Mouse (Mus musculus): ENCODE results near the gene Napb. TPM values are rescaled to one million over a fixed set of nuclear protein-coding genes. Genes with fewer than 3 reads are reported as not detected.
A peak's percentile ranks its signal among the peaks of the same experiment; 100 is the strongest.

Napb gene
- polyA plus RNA-seq, 1 experiment, result 0.63 TPM

- Histone ChIP-seq H3K27me3 (ENCODE audit: control insufficient read depth, insufficient read depth, low read length) (no peaks in the 10 kb centered on the region), H3K4me3 (ENCODE audit: control insufficient read depth, insufficient read depth, low read length) (no peak within 1 kb of the TSS), H3K36me3 (ENCODE audit: control insufficient read depth, insufficient read depth, low read length) (no peaks in the 10 kb centered on the region), H3K4me1 (replicated peaks; ENCODE audit: control insufficient read depth, insufficient read depth, low read length) (no peaks in the 10 kb centered on the region), H3K27ac (ENCODE audit: control insufficient read depth, insufficient read depth, low read length) (no peak within 1 kb of the TSS)
- 100% methylated on average over 1 of the region's 1 CpGs for WGBS
- DNase-seq, result no peak
- no peak for TF ChIP-seq POLR2A (IDR thresholded peaks at IDR 0.05; ENCODE audit: control insufficient read depth, extremely low read depth, insufficient read depth, low read length, poor library complexity)
- no peak for TF ChIP-seq CTCF (IDR thresholded peaks at IDR 0.05; ENCODE audit: borderline replicate concordance, control insufficient read depth, extremely low read depth, insufficient read depth, low read length, poor library complexity)
These were observed 17.8 kb upstream of the Napb start, which contains the start of gene Cstl1 for GRCm38 (mm10) chr2:148750058-148750457. Cstl1 (plus strand) TSS chr2:148750358.

DNA sequence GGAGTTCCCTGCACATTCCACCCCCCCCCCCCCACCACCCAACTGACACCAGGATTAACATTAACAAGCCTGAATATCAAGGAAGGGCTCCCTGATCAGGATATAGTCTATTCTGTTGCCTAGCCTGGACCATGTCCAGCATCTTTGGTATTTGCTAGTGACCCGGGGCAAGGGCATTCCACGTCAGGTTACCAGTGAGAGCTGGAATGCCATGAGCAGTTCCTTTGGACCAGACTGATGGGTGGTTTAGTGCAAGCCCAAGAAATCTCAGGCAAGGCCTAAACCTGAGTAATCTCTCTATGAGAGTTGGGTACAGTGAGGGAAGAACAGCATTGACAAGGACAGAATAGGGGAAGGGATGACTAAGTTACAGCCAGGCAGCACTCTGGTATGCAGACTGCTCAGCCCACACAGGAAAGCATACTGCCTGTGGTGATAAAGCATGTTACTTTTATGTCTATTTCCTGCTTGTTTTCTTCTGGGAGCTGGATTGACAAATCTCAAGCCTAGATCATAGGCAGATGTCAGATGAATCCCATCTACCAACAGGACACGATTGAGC is 11.7 kb upstream of the Napb start:
- H3K4me3 ChIP-seq (ENCODE audit: control insufficient read depth, insufficient read depth, low read length), result no peak overlapping the region
- H3K4me1 ChIP-seq (replicated peaks; ENCODE audit: control insufficient read depth, insufficient read depth, low read length), result no peaks in the 10 kb centered on the region
- no peak overlapping the region for H3K27ac ChIP-seq (ENCODE audit: control insufficient read depth, insufficient read depth, low read length)
- WGBS, result 78% methylated on average over 3 of the region's 3 CpGs
- TF ChIP-seq CTCF (IDR thresholded peaks at IDR 0.05; ENCODE audit: borderline replicate concordance, control insufficient read depth, extremely low read depth, insufficient read depth, low read length, poor library complexity), result no peak
- no peak for TF ChIP-seq POLR2A (IDR thresholded peaks at IDR 0.05; ENCODE audit: control insufficient read depth, extremely low read depth, insufficient read depth, low read length, poor library complexity)
- H3K27me3 ChIP-seq (ENCODE audit: control insufficient read depth, insufficient read depth, low read length), result no peaks in the 10 kb centered on the region
- no peak for DNase-seq
- no peaks in the 10 kb centered on the region for H3K36me3 ChIP-seq (ENCODE audit: control insufficient read depth, insufficient read depth, low read length)

DNA sequence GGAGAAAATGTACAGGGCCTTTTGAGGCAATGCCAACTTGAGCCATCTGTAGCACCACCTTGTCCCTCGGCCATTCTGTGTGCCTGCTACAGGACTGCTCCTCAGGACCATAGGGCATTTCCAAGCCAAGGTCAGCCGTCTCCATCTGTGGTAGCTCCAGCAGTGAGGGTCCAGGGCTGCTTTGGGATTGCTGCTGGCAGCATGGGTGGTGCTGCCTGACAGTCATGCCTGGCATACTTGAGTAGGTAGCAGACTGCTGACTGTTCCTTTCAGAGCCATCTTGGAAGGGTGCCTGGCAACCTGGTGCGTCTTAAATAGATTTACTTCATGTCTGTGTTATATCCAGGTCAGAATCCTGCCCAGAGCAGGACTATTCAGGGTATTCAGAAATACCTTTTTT is 10.7 kb upstream of the Napb start:
- TF ChIP-seq POLR2A (IDR thresholded peaks at IDR 0.05; ENCODE audit: control insufficient read depth, extremely low read depth, insufficient read depth, low read length, poor library complexity) (no peak), CTCF (IDR thresholded peaks at IDR 0.05; ENCODE audit: borderline replicate concordance, control insufficient read depth, extremely low read depth, insufficient read depth, low read length, poor library complexity) (no peak)
- Histone ChIP-seq H3K36me3 (ENCODE audit: control insufficient read depth, insufficient read depth, low read length) (no peaks in the 10 kb centered on the region), H3K4me1 (replicated peaks; ENCODE audit: control insufficient read depth, insufficient read depth, low read length) (no peaks in the 10 kb centered on the region), H3K27me3 (ENCODE audit: control insufficient read depth, insufficient read depth, low read length) (no peaks in the 10 kb centered on the region), H3K4me3 (ENCODE audit: control insufficient read depth, insufficient read depth, low read length) (no peak overlapping the region), H3K27ac (ENCODE audit: control insufficient read depth, insufficient read depth, low read length) (no peak overlapping the region)
- 91% methylated on average over 3 of the region's 3 CpGs for WGBS
- no peak for DNase-seq

GRCm38 (mm10) chr2:148731614-148732326 is 497 bp downstream of the Napb start:
- H3K4me3 ChIP-seq (ENCODE audit: control insufficient read depth, insufficient read depth, low read length), result peak overlapping the region; percentile 74
- H3K27me3 ChIP-seq (ENCODE audit: control insufficient read depth, insufficient read depth, low read length), result no peaks in the 10 kb centered on the region; the same call in 1 of the 2 replicates
- H3K36me3 ChIP-seq (ENCODE audit: control insufficient read depth, insufficient read depth, low read length), result no peaks in the 10 kb centered on the region
- DNase-seq, result no peak
- 6% methylated on average over 35 of the region's 35 CpGs for WGBS
- peaks cover 6% of the 10 kb centered on the region for H3K4me1 ChIP-seq (replicated peaks; ENCODE audit: control insufficient read depth, insufficient read depth, low read length)
- TF ChIP-seq POLR2A (IDR thresholded peaks at IDR 0.05; ENCODE audit: control insufficient read depth, extremely low read depth, insufficient read depth, low read length, poor library complexity) (no peak), CTCF (IDR thresholded peaks at IDR 0.05; ENCODE audit: borderline replicate concordance, control insufficient read depth, extremely low read depth, insufficient read depth, low read length, poor library complexity) (no peak)
- no peak overlapping the region for H3K27ac ChIP-seq (ENCODE audit: control insufficient read depth, insufficient read depth, low read length)

DNA sequence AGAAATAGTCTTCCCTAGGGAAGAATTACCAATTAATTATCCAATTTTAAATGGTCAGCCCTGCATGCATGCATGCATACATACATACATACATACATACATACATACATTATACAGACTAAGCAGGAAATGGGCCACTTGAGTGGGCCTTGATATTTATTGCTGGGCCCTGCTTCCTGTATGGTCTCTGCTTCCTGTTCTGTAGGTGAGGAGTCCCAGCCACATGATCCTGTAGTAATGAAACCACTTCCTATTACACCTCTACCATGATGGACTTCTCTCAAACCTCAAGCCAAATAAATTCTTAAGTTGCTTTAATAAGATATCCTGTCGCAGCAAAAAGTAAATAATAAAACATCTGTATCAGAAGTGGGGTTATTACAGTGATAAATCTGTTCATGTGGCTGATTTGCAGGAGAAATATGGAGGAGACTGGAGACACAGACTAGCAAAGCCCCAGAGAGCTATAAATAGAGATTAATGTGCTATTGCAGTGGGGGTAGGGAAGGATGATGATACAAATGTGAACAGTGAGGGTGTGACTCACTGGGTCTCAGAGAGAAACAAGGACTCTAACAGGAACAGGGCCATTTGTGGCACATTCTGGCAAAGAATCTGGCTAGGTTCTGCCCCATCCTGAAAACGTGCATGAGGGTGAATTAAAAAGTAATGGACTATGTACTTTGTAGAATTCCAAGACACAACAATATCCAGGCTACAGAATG is 12.8 kb downstream of the Napb start:
- TF ChIP-seq POLR2A (IDR thresholded peaks at IDR 0.05; ENCODE audit: control insufficient read depth, extremely low read depth, insufficient read depth, low read length, poor library complexity), result no peak
- no peak for TF ChIP-seq CTCF (IDR thresholded peaks at IDR 0.05; ENCODE audit: borderline replicate concordance, control insufficient read depth, extremely low read depth, insufficient read depth, low read length, poor library complexity)
- no peak for DNase-seq
- 38% methylated on average over 2 of the region's 2 CpGs for WGBS

DNA sequence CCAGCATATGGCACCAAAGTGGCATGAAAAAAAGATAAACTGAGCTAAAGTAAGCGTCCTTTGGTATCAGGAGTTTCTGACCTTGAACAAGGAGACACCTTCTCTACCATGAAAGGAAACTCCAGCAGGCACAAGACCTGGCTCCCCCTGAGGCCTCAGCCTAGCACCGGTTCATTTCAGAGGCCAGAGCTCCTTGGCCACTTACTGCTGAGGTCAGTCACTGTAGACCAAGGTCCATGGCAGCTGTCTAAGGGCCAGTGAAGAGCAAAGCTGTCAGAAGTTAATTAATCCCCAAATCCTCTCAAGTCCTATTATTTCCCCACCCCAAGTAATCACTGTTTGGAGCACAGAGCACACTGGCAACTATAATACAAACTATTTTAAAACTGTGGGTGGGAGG is 15.2 kb downstream of the Napb start:
- no peak for TF ChIP-seq POLR2A (IDR thresholded peaks at IDR 0.05; ENCODE audit: control insufficient read depth, extremely low read depth, insufficient read depth, low read length, poor library complexity)
- no peak for TF ChIP-seq CTCF (IDR thresholded peaks at IDR 0.05; ENCODE audit: borderline replicate concordance, control insufficient read depth, extremely low read depth, insufficient read depth, low read length, poor library complexity)
- no peak for DNase-seq
- no peaks in the 10 kb centered on the region for H3K27me3 ChIP-seq (ENCODE audit: control insufficient read depth, insufficient read depth, low read length)
- H3K4me1 ChIP-seq (replicated peaks; ENCODE audit: control insufficient read depth, insufficient read depth, low read length), result no peaks in the 10 kb centered on the region
- no peak overlapping the region for H3K4me3 ChIP-seq (ENCODE audit: control insufficient read depth, insufficient read depth, low read length)
- no peaks in the 10 kb centered on the region for H3K36me3 ChIP-seq (ENCODE audit: control insufficient read depth, insufficient read depth, low read length)
- H3K27ac ChIP-seq (ENCODE audit: control insufficient read depth, insufficient read depth, low read length), result no peak overlapping the region
- 86% methylated on average over 2 of the region's 2 CpGs for WGBS

More for the DNA sequence above, 12.8 kb downstream of the Napb start:
- Histone ChIP-seq H3K27me3 (ENCODE audit: control insufficient read depth, insufficient read depth, low read length) (no peaks in the 10 kb centered on the region), H3K4me3 (ENCODE audit: control insufficient read depth, insufficient read depth, low read length) (no peak overlapping the region), H3K4me1 (replicated peaks; ENCODE audit: control insufficient read depth, insufficient read depth, low read length) (no peaks in the 10 kb centered on the region), H3K27ac (ENCODE audit: control insufficient read depth, insufficient read depth, low read length) (no peak overlapping the region), H3K36me3 (ENCODE audit: control insufficient read depth, insufficient read depth, low read length) (no peaks in the 10 kb centered on the region)
